Mouse (Mus musculus) kidney, embryonic 15.5 days (tissue): ENCODE measurements at regions not wholly inside any gene's neighbourhood (a gene's known extent, or its start where the extent isn't known, plus 50 kb on each side); places are given as distances from the start of the nearest gene placed in this dataset.
A peak's percentile ranks its signal among the peaks of the same experiment; 100 is the strongest.

Experiments
- ATAC-seq: fragments of 200-750 bp; cut with Nextera tagmentation; replicated peaks from 2 replicates; pipeline ENCODE4 v1.8.0; 2017; ENCODE audit warnings: moderate TSS enrichment; ENCODE audit not compliant: low FRiP score
- H3K27ac ChIP-seq: fragments of 300-500 bp; sonication (generic); 2 replicates; pipeline ENCODE4 v1.5.1; 2015; ENCODE audit warnings: mild to moderate bottlenecking, inconsistent platforms
- H3K27me3 ChIP-seq: fragments of 300-500 bp; sonication (generic); 2 replicates; pipeline ENCODE4 v1.6.1; 2015; ENCODE audit warnings: inconsistent platforms
- H3K36me3 ChIP-seq: fragments of 300-500 bp; sonication (generic); 2 replicates; pipeline ENCODE4 v1.6.1; 2015; ENCODE audit warnings: inconsistent platforms
- H3K4me1 ChIP-seq: fragments of 300-500 bp; sonication (generic); 2 replicates; pipeline ENCODE4 v1.6.1; 2015; ENCODE audit warnings: inconsistent platforms
- H3K4me2 ChIP-seq: fragments of 300-500 bp; sonication (generic); 2 replicates; pipeline ENCODE4 v1.6.1; 2015; ENCODE audit warnings: moderate library complexity, mild to moderate bottlenecking, inconsistent platforms
- H3K4me3 ChIP-seq: fragments of 300-500 bp; sonication (generic); replicated peaks from 2 replicates; pipeline ENCODE4 v1.5.1; 2015; ENCODE audit warnings: mild to moderate bottlenecking, inconsistent platforms
- H3K9ac ChIP-seq: fragments of 300-500 bp; sonication (generic); 2 replicates; pipeline ENCODE4 v1.6.1; 2015; ENCODE audit warnings: mild to moderate bottlenecking, inconsistent platforms
- H3K9me3 ChIP-seq: fragments of 300-500 bp; sonication (generic); replicated peaks from 2 replicates; pipeline ENCODE4 v1.6.1; 2016; ENCODE audit warnings: inconsistent platforms
- WGBS: fragments of 180-500 bp; shearing (Covaris S2); methylation state at CpG from one replicate; pipeline ENCODE4 v1.1.7; 2015; ENCODE audit warnings: mixed read lengths; 5-methylcytosine and 5-hydroxymethylcytosine counted together

- Histone ChIP-seq H3K9ac (no peak overlapping the region), H3K27me3 (no peaks in the 10 kb centered on the region; the same call in 1 of the 2 replicates), H3K4me1 (peaks cover 9% of the 10 kb centered on the region; the same call in 1 of the 2 replicates), H3K36me3 (no peaks in the 10 kb centered on the region), H3K9me3 (no peaks in the 10 kb centered on the region), H3K27ac (no peak overlapping the region), H3K4me3 (no peak overlapping the region), H3K4me2 (no peak overlapping the region)
- WGBS, result 53% methylated on average over 4 of the region's 4 CpGs
- no peak for ATAC-seq
Measured at GRCm38 (mm10) chr14:46706462-46706861, 53.9 kb upstream of the Cdkn3 start.

GRCm38 (mm10) chr14:46704316-46704751 is 56.0 kb upstream of the Cdkn3 start:
- no peak for ATAC-seq
- Histone ChIP-seq H3K4me1 (peaks cover 9% of the 10 kb centered on the region; the same call in 1 of the 2 replicates), H3K9me3 (no peaks in the 10 kb centered on the region), H3K36me3 (no peaks in the 10 kb centered on the region), H3K27ac (no peak overlapping the region), H3K27me3 (no peaks in the 10 kb centered on the region; the same call in 1 of the 2 replicates), H3K4me2 (peak overlapping the region; percentile 35; the same call in 1 of the 2 replicates), H3K4me3 (no peak overlapping the region), H3K9ac (no peak overlapping the region)
- WGBS, result 50% methylated on average over 9 of the region's 9 CpGs

- H3K4me1 ChIP-seq, result peaks cover 9% of the 10 kb centered on the region; the same call in 1 of the 2 replicates
- H3K27ac ChIP-seq, result no peak overlapping the region
- no peak overlapping the region for H3K9ac ChIP-seq
- H3K9me3 ChIP-seq, result no peaks in the 10 kb centered on the region
- H3K4me3 ChIP-seq, result no peak overlapping the region
- no peak overlapping the region for H3K4me2 ChIP-seq
- 36% methylated on average over 17 of the region's 17 CpGs for WGBS
- no peaks in the 10 kb centered on the region; the same call in 1 of the 2 replicates for H3K27me3 ChIP-seq
- ATAC-seq, result peak; percentile 43; the same call in 1 of the 2 replicates
- H3K36me3 ChIP-seq, result no peaks in the 10 kb centered on the region
Measured at GRCm38 (mm10) chr14:46702669-46703435, 57.5 kb upstream of the Cdkn3 start.

- ATAC-seq, result no peak
- Histone ChIP-seq H3K4me1 (no peaks in the 10 kb centered on the region), H3K4me3 (no peak overlapping the region), H3K36me3 (no peaks in the 10 kb centered on the region), H3K9ac (no peak overlapping the region), H3K4me2 (no peak overlapping the region), H3K9me3 (no peaks in the 10 kb centered on the region), H3K27me3 (no peaks in the 10 kb centered on the region), H3K27ac (no peak overlapping the region)
- WGBS, result 93% methylated on average over 7 of the region's 7 CpGs
Measured at GRCm38 (mm10) chr14:46692571-46692970, 67.8 kb upstream of the Cdkn3 start.

- H3K36me3 ChIP-seq, result no peaks in the 10 kb centered on the region
- WGBS, result 91% methylated on average over 2 of the region's 2 CpGs
Measured at GRCm38 (mm10) chr14:46692067-46692466, 68.3 kb upstream of the Cdkn3 start.

GRCm38 (mm10) chr14:46682728-46683127 is 77.6 kb upstream of the Cdkn3 start:
- no peak overlapping the region for H3K4me2 ChIP-seq
- WGBS, result 80% methylated on average over 6 of the region's 6 CpGs

More at GRCm38 (mm10) chr14:46692067-46692466, 68.3 kb upstream of the Cdkn3 start:
- Histone ChIP-seq H3K4me2 (no peak overlapping the region), H3K9ac (no peak overlapping the region), H3K27me3 (no peaks in the 10 kb centered on the region), H3K27ac (no peak overlapping the region), H3K4me1 (no peaks in the 10 kb centered on the region), H3K9me3 (no peaks in the 10 kb centered on the region), H3K4me3 (no peak overlapping the region)
- ATAC-seq, result no peak

GRCm38 (mm10) chr14:46678935-46679334 is 81.4 kb upstream of the Cdkn3 start:
- Histone ChIP-seq H3K4me3 (no peak overlapping the region), H3K4me2 (no peak overlapping the region), H3K36me3 (no peaks in the 10 kb centered on the region), H3K9me3 (no peaks in the 10 kb centered on the region), H3K9ac (no peak overlapping the region), H3K4me1 (no peaks in the 10 kb centered on the region), H3K27ac (no peak overlapping the region), H3K27me3 (no peaks in the 10 kb centered on the region)
- no peak for ATAC-seq
- WGBS, result 67% methylated on average over 4 of the region's 4 CpGs

More at GRCm38 (mm10) chr14:46682728-46683127, 77.6 kb upstream of the Cdkn3 start:
- ATAC-seq, result no peak
- H3K9me3 ChIP-seq, result no peaks in the 10 kb centered on the region
- no peak overlapping the region for H3K27ac ChIP-seq
- no peak overlapping the region for H3K9ac ChIP-seq
- H3K4me3 ChIP-seq, result no peak overlapping the region
- H3K36me3 ChIP-seq, result no peaks in the 10 kb centered on the region
- no peaks in the 10 kb centered on the region for H3K27me3 ChIP-seq
- no peaks in the 10 kb centered on the region for H3K4me1 ChIP-seq

GRCm38 (mm10) chr14:46671482-46672225 is 88.7 kb upstream of the Cdkn3 start:
- Histone ChIP-seq H3K4me2 (no peak overlapping the region), H3K27me3 (no peaks in the 10 kb centered on the region), H3K27ac (no peak overlapping the region), H3K9ac (no peak overlapping the region), H3K4me3 (no peak overlapping the region), H3K9me3 (no peaks in the 10 kb centered on the region), H3K4me1 (peaks cover 4% of the 10 kb centered on the region; the same call in 1 of the 2 replicates), H3K36me3 (no peaks in the 10 kb centered on the region)
- no peak for ATAC-seq
- WGBS, result 84% methylated on average over 9 of the region's 9 CpGs

GRCm38 (mm10) chr14:46671062-46671461 is 89.3 kb upstream of the Cdkn3 start:
- no peak overlapping the region for H3K4me3 ChIP-seq
- no peak overlapping the region for H3K4me2 ChIP-seq
- H3K27me3 ChIP-seq, result no peaks in the 10 kb centered on the region
- H3K36me3 ChIP-seq, result no peaks in the 10 kb centered on the region
- no peak overlapping the region for H3K27ac ChIP-seq
- no peak overlapping the region for H3K9ac ChIP-seq
- no peak for ATAC-seq
- 90% methylated on average over 2 of the region's 2 CpGs for WGBS
- peaks cover 4% of the 10 kb centered on the region; the same call in 1 of the 2 replicates for H3K4me1 ChIP-seq
- H3K9me3 ChIP-seq, result no peaks in the 10 kb centered on the region

GRCm38 (mm10) chr14:46670221-46671046 is 89.9 kb upstream of the Cdkn3 start:
- H3K27ac ChIP-seq, result no peak overlapping the region
- H3K4me1 ChIP-seq, result peaks cover 4% of the 10 kb centered on the region; the same call in 1 of the 2 replicates
- H3K4me2 ChIP-seq, result peak overlapping the region; percentile 16; the same call in 1 of the 2 replicates
- no peaks in the 10 kb centered on the region for H3K36me3 ChIP-seq
- no peaks in the 10 kb centered on the region for H3K27me3 ChIP-seq
- 32% methylated on average over 20 of the region's 20 CpGs for WGBS
- ATAC-seq, result no peak
- H3K9me3 ChIP-seq, result no peaks in the 10 kb centered on the region
- H3K9ac ChIP-seq, result no peak overlapping the region
- no peak overlapping the region for H3K4me3 ChIP-seq

GRCm38 (mm10) chr14:46668275-46668674 is 92.1 kb upstream of the Cdkn3 start:
- H3K9me3 ChIP-seq, result no peaks in the 10 kb centered on the region
- ATAC-seq, result no peak
- H3K4me3 ChIP-seq, result no peak overlapping the region
- WGBS, result 84% methylated on average over 3 of the region's 3 CpGs
- H3K9ac ChIP-seq, result no peak overlapping the region
- H3K27me3 ChIP-seq, result no peaks in the 10 kb centered on the region
- no peak overlapping the region for H3K4me2 ChIP-seq
- H3K4me1 ChIP-seq, result peaks cover 18% of the 10 kb centered on the region
- no peak overlapping the region for H3K27ac ChIP-seq
- H3K36me3 ChIP-seq, result no peaks in the 10 kb centered on the region
